In genomic region chr3:68085024-68085423, GRCm38 (mm10) we compare ENCODE assay signal across 22 mouse cellular contexts. TPM values are rescaled to one million over a fixed set of nuclear protein-coding genes. Genes with fewer than 3 reads are reported as not detected.
DNase-seq lines count a peak whose midpoint lies in the region; ATAC-seq and TF ChIP-seq lines count a peak whose summit lies in the region.
"Had no signal": no experiment of that assay in that cellular context is flagged by ENCODE, and none has a peak within 500 bp of the region (broad histone marks: within the 10 kb centered on the region; RNA-seq: fewer than 3 reads in every experiment).

No protein-coding gene starts in this region.

- H3K27me3 ChIP-seq in forebrain, postnatal 0 days (ENCODE audit: insufficient read depth, low read length), result no peaks in the 10 kb centered on the region
- no peaks in the 10 kb centered on the region for H3K27me3 ChIP-seq in forebrain, embryonic 10.5 days (ENCODE audit: poor library complexity, severe bottlenecking)
- no peaks in the 10 kb centered on the region for H3K27me3 ChIP-seq in hindbrain, embryonic 16.5 days (replicated peaks; ENCODE audit: control insufficient read depth, insufficient read depth, low read length)
- H3K27me3 ChIP-seq in hindbrain, embryonic 10.5 days (ENCODE audit: insufficient read depth, poor library complexity, severe bottlenecking), result no peaks in the 10 kb centered on the region
- H3K27me3 ChIP-seq: embryonic facial prominence, embryonic 12.5 days; forebrain, embryonic 12.5 days had no signal

- H3K9ac ChIP-seq in forebrain, postnatal 0 days, result no peak overlapping the region
- no peak overlapping the region for H3K9ac ChIP-seq in hindbrain, embryonic 16.5 days (ENCODE audit: low read depth, low read length)
- H3K9ac ChIP-seq: embryonic facial prominence, embryonic 12.5 days; forebrain, embryonic 12.5 days had no signal

- 60% methylated on average over 2 of the region's 2 CpGs for WGBS in forebrain, postnatal 0 days
- 85% methylated on average over 2 of the region's 2 CpGs for WGBS in forebrain, embryonic 10.5 days
- WGBS in hindbrain, embryonic 16.5 days, result 43% methylated on average over 2 of the region's 2 CpGs
- WGBS in hindbrain, embryonic 10.5 days, result 74% methylated on average over 2 of the region's 2 CpGs

- H3K9me3 ChIP-seq in forebrain, postnatal 0 days (ENCODE audit: low read length), result no peaks in the 10 kb centered on the region
- H3K9me3 ChIP-seq in forebrain, embryonic 10.5 days, result no peaks in the 10 kb centered on the region
- H3K9me3 ChIP-seq in hindbrain, embryonic 16.5 days (ENCODE audit: control insufficient read depth, low read length), result no peaks in the 10 kb centered on the region
- H3K9me3 ChIP-seq in hindbrain, embryonic 10.5 days, result no peaks in the 10 kb centered on the region
- H3K9me3 ChIP-seq: embryonic facial prominence, embryonic 10.5 days; embryonic facial prominence, embryonic 12.5 days; forebrain, embryonic 12.5 days had no signal

- TF ChIP-seq CTCF in forebrain, postnatal 0 days (IDR thresholded peaks at IDR 0.05; ENCODE audit: low read depth), result no peak

- peak; percentile 74 for ATAC-seq in forebrain, postnatal 0 days
- ATAC-seq in hindbrain, embryonic 16.5 days, result peak; percentile 48; the same call in 1 of the 2 replicates
- ATAC-seq: forebrain, embryonic 14.5 days; forebrain, embryonic 16.5 days had no signal

- H3K27ac ChIP-seq in forebrain, postnatal 0 days (ENCODE audit: low read depth, low read length), result no peak overlapping the region
- no peak overlapping the region for H3K27ac ChIP-seq in forebrain, embryonic 10.5 days
- H3K27ac ChIP-seq in hindbrain, embryonic 16.5 days (ENCODE audit: low read depth, low read length), result no peak overlapping the region
- no peak overlapping the region for H3K27ac ChIP-seq in hindbrain, embryonic 10.5 days
- H3K27ac ChIP-seq: embryonic facial prominence, embryonic 10.5 days; embryonic facial prominence, embryonic 12.5 days; forebrain, embryonic 12.5 days had no signal

- no peak overlapping the region for H3K4me2 ChIP-seq in forebrain, postnatal 0 days (ENCODE audit: low read depth)
- no peak overlapping the region for H3K4me2 ChIP-seq in hindbrain, embryonic 16.5 days (ENCODE audit: low read length)
- H3K4me2 ChIP-seq: embryonic facial prominence, embryonic 12.5 days; forebrain, embryonic 12.5 days had no signal

- no peaks in the 10 kb centered on the region for H3K36me3 ChIP-seq in forebrain, postnatal 0 days (ENCODE audit: insufficient read depth)
- H3K36me3 ChIP-seq in forebrain, embryonic 10.5 days (replicated peaks), result no peaks in the 10 kb centered on the region
- H3K36me3 ChIP-seq in hindbrain, embryonic 16.5 days (ENCODE audit: control insufficient read depth, insufficient read depth, low read length), result no peaks in the 10 kb centered on the region
- H3K36me3 ChIP-seq in hindbrain, embryonic 10.5 days, result no peaks in the 10 kb centered on the region
- H3K36me3 ChIP-seq: embryonic facial prominence, embryonic 10.5 days; embryonic facial prominence, embryonic 12.5 days; forebrain, embryonic 12.5 days had no signal

- H3K4me3 ChIP-seq in forebrain, postnatal 0 days (ENCODE audit: low read depth, low read length), result no peak overlapping the region
- no peak overlapping the region for H3K4me3 ChIP-seq in forebrain, embryonic 10.5 days
- no peak overlapping the region for H3K4me3 ChIP-seq in hindbrain, embryonic 16.5 days (ENCODE audit: low read length)
- H3K4me3 ChIP-seq in hindbrain, embryonic 10.5 days, result no peak overlapping the region
- H3K4me3 ChIP-seq: embryonic facial prominence, embryonic 10.5 days; embryonic facial prominence, embryonic 12.5 days; forebrain, embryonic 12.5 days had no signal

- no peak for DNase-seq in forebrain, postnatal 0 days
- DNase-seq in forebrain, embryonic 10.5 days (ENCODE audit: extremely low spot score, low spot score), result no peak
- DNase-seq in hindbrain, embryonic 10.5 days (ENCODE audit: low spot score), result no peak
- DNase-seq in layer of hippocampus, adult 11-12 months (ENCODE audit: low spot score), result peak; percentile 17
- no peak for DNase-seq in layer of hippocampus, postnatal 25 days (ENCODE audit: extremely low spot score in 1 of 2, low spot score in 1 of 2)
- peak; percentile 57 for DNase-seq in brain, adult 2 months (ENCODE audit: low read depth, low spot score)
- no peak for DNase-seq in gastrocnemius, postnatal 4 days (ENCODE audit: low spot score in 2 of 2)
- DNase-seq: adrenal gland, adult 2 months; adrenal gland, postnatal 10 days; adrenal gland, postnatal 25 days; cerebellum, adult 11-12 months; cerebellum, adult 2 months; cerebellum, adult 9-10 months; cerebellum, postnatal 10 days; cerebellum, postnatal 25 days; embryo, embryonic 11 days had no signal

- no peaks in the 10 kb centered on the region for H3K4me1 ChIP-seq in forebrain, postnatal 0 days (ENCODE audit: insufficient read depth)
- H3K4me1 ChIP-seq in forebrain, embryonic 10.5 days, result no peaks in the 10 kb centered on the region
- no peaks in the 10 kb centered on the region for H3K4me1 ChIP-seq in hindbrain, embryonic 16.5 days (ENCODE audit: control insufficient read depth, insufficient read depth, low read depth, low read length)
- no peaks in the 10 kb centered on the region for H3K4me1 ChIP-seq in hindbrain, embryonic 10.5 days (replicated peaks)
- H3K4me1 ChIP-seq: embryonic facial prominence, embryonic 10.5 days; embryonic facial prominence, embryonic 12.5 days; forebrain, embryonic 12.5 days had no signal

RNA-seq across cellular contexts. Expression of gene Schip1, which starts 20.4 kb away (rescaled TPM):
- total RNA-seq in forebrain, postnatal 0 days (2014; rRNA removed), result 114 and 140 TPM in 2 replicates
- 192 and 204 TPM in 2 replicates for polyA plus RNA-seq in forebrain, postnatal 0 days (2015; fragmentation: Nextera tagmentation; extraction: Ambion mirVana)
- 42.1 and 48.0 TPM in 2 replicates for polyA plus RNA-seq in forebrain, embryonic 10.5 days (2016; fragmentation: Nextera tagmentation; extraction: Ambion mirVana)
- polyA plus RNA-seq in hindbrain, embryonic 16.5 days (2015; fragmentation: Nextera tagmentation; extraction: Ambion mirVana), result 148 and 157 TPM in 2 replicates
- 49.3 and 86.4 TPM in 2 replicates for polyA plus RNA-seq in hindbrain, embryonic 10.5 days (2016; fragmentation: Nextera tagmentation; extraction: Ambion mirVana)
- 100 to 1,000 TPM; 317 to 338 TPM for total RNA-seq in layer of hippocampus, postnatal 25 days (2021)
- 10 to 100 TPM; 76.4 to 77.8 TPM for total RNA-seq in gastrocnemius, postnatal 4 days (2021)

Comparison
In these comparisons a context has a peak if more than half of its experiments do, and no peak if none do; other contexts are left out.
1. DNase-seq: peak in layer of hippocampus, adult 11-12 months (single experiment) and brain, adult 2 months (single experiment); none in forebrain, postnatal 0 days (single experiment), forebrain, embryonic 10.5 days (single experiment), hindbrain, embryonic 10.5 days (single experiment), layer of hippocampus, postnatal 25 days (0 of 2) and gastrocnemius, postnatal 4 days (0 of 2).